Mouse (Mus musculus): Measurements from ENCODE around the gene Gm20594.

Gm20594 gene

DNA sequence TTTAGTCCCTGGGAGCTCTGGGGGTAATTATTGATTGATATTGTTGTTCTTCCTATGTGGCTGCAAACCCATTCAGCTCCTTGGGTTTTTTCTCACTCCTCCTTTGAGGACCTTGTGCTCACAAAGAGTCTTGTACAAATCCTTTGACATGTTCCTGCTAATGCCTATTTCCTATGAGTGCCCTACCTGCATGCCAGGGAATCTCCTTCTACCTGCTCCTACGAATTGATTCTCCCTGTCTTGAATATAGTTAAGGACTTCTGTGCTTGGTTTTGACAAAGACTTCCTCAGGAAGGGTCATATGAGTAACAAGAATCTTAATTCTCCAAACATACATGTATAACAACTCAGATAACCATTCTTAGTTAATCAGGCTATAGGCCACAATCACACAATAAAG is at the start of gene Gm20594:
Gene Gm20594 (plus strand): TSS at position 301 of the 400 bp plus-strand sequence.
- DNase-seq (ENCODE audit: low read depth, low spot score), result no peak

DNA sequence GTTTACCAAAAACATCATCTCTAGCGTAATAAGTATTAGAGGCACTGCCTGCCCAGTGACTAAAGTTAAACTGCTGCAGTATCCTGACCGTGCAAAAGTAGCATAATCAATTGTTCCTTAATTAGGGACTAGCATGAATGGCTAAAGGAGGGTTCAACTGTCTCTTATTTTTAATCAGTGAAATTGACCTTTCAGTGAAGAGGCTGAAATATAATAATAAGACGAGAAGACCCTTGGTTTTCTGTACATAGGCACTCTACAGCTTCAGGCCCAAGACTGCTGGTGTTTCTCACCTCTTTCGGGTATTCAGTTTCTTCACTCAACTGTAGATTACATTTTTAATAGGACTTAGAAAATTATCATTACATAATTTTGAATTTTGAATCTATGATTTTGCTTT is 398 bp downstream of the Gm20594 start:
- DNase-seq (ENCODE audit: low read depth, low spot score), result no peak

DNA sequence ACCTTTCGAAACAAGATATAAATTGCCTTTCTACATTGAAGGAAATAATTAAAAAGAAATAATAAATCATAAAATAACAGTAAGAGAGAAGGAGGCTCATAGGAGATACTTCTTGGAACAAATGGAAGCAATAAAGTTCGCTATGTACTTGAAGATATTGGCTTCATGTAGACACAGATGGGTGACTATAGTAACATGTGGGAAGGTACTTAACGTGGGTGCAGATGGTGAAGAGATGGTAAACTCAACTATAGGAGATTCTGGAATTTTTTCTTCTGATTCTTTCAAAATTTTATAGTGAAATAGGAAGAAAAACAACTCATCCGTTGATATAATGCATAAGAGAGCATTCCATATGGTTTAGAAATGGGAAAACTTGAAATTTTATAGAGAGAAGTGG is 16.1 kb downstream of the Gm20594 start:
- DNase-seq (ENCODE audit: low read depth, low spot score), result no peak

DNA sequence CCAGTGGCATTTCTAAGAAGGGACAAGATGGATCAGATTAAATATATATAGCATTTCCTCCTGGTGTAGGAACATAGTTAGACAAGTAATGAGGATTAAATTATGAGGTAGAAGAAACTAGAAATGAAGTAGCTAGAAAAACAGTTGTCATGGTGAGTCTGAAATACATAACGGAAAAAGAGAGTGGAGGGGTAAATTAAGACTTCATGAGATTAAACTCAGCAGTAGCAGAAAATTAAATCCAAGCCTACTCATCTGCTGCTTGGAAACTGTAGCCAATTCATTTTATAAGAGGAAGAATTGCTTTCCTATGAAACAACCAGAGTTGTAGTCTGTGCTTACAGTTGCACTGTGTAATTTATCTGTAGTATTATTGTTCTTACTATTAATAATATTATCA is 29.1 kb downstream of the Gm20594 start:
- no peak for DNase-seq (ENCODE audit: low read depth, low spot score)

Measured in CD4-positive, CD25-positive, alpha-beta regulatory T cell, adult 2 months (primary cell).